Mouse (Mus musculus): ENCODE data around the gene Rhcg.

Gene Rhcg

GRCm38 (mm10) chr7:79548893-79549555 lies 68.4 kb downstream of the Rhcg start:
- no peak for DNase-seq

- peak; percentile 66 for DNase-seq
These were observed 70.4 kb downstream of the Rhcg start for GRCm38 (mm10) chr7:79547092-79547491.

GRCm38 (mm10) chr7:79545066-79545400 lies 72.4 kb downstream of the Rhcg start:
- no peak for DNase-seq

GRCm38 (mm10) chr7:79544281-79545065 lies 73.0 kb downstream of the Rhcg start:
- no peak for DNase-seq

Data from kidney, postnatal 14 days (tissue).